Mouse (Mus musculus) lung, embryonic 15.5 days (tissue): ENCODE measurements at regions not wholly inside any gene's neighbourhood (a gene's known extent, or its start where the extent isn't known, plus 50 kb on each side); places are given as distances from the start of the nearest gene placed in this dataset.

Experiments
- ATAC-seq: fragments of 200-750 bp; cut with Nextera tagmentation; 2 replicates; pipeline ENCODE4 v1.8.0; 2017; ENCODE audit warnings: moderate number of reproducible peaks, borderline replicate concordance; ENCODE audit not compliant: low FRiP score, low TSS enrichment; ENCODE audit errors: extremely low read depth
- H3K27ac ChIP-seq: fragments of 300-500 bp; sonication (generic); 2 replicates; pipeline ENCODE4 v1.5.1; 2015; ENCODE audit warnings: moderate library complexity, mild to moderate bottlenecking, inconsistent platforms
- H3K27me3 ChIP-seq: fragments of 300-500 bp; sonication (generic); 2 replicates; pipeline ENCODE4 v1.6.1; 2015; ENCODE audit warnings: inconsistent platforms
- H3K36me3 ChIP-seq: fragments of 300-500 bp; sonication (generic); 2 replicates; pipeline ENCODE4 v1.6.1; 2015; ENCODE audit warnings: inconsistent platforms
- H3K4me1 ChIP-seq: fragments of 300-500 bp; sonication (generic); 2 replicates; pipeline ENCODE4 v1.6.1; 2015; ENCODE audit warnings: inconsistent platforms
- H3K4me2 ChIP-seq: fragments of 300-500 bp; sonication (generic); 2 replicates; pipeline ENCODE4 v1.6.1; 2015; ENCODE audit warnings: inconsistent platforms, mild to moderate bottlenecking, moderate library complexity
- H3K4me3 ChIP-seq: fragments of 300-500 bp; sonication (generic); 2 replicates; pipeline ENCODE4 v1.5.1; 2015; ENCODE audit warnings: mild to moderate bottlenecking, inconsistent platforms
- H3K9ac ChIP-seq: fragments of 300-500 bp; sonication (generic); 2 replicates; pipeline ENCODE4 v1.6.1; 2015; ENCODE audit warnings: inconsistent platforms
- H3K9me3 ChIP-seq: fragments of 300-500 bp; sonication (generic); 2 replicates; pipeline ENCODE4 v1.6.1; 2016; ENCODE audit warnings: inconsistent platforms
- WGBS: fragments of 180-500 bp; shearing (Covaris S2); methylation state at CpG from one replicate; pipeline ENCODE4 v1.1.7; 2015; 5-methylcytosine and 5-hydroxymethylcytosine counted together

DNA sequence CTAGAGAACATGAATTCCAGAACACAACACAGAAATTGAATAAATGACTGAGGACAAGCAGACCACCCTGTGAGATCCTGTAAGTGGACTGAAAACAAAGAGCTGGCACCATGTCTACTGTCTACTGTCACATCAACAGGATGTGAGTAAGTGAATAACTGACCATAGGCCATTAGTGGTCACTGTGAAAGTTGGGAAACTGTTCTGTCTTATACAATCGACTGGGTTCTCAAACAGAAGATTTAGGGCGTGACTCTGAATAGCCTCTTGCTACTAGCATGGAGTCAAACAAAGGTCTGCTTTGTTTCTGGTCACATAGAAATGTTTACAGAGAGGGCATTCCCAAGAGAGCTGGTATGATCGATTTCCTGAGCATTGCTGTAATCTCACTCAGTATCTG, 1387.9 kb downstream of the Defb40 start:
- H3K27ac ChIP-seq, result no peak overlapping the region
- H3K9ac ChIP-seq, result no peak overlapping the region
- H3K4me1 ChIP-seq, result no peaks in the 10 kb centered on the region
- no peaks in the 10 kb centered on the region for H3K36me3 ChIP-seq
- H3K4me3 ChIP-seq, result no peak overlapping the region
- no peak overlapping the region for H3K4me2 ChIP-seq
- no peaks in the 10 kb centered on the region for H3K27me3 ChIP-seq
- 47% methylated on average over 3 of the region's 3 CpGs for WGBS
- no peak for ATAC-seq
- H3K9me3 ChIP-seq, result no peaks in the 10 kb centered on the region

DNA sequence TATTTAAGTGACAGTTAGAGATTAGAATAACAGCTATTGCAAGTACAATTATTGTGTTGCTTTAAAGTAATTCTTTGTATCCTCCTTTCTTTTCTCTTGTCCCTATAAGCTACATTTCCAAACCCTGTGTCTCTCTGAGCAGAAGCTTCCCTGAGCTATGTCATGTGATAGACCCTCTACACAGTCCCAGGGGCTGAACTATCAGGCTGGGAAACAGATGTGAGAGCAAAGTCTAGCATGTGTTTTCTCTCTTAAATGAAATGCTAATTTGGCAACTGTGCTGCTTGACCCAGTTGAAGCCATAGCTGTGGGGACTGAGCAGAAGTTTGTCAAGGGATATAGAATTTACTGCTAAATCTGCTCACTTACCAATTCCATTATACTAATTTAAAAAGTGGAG, 1389.9 kb downstream of the Defb40 start:
- no peak overlapping the region for H3K9ac ChIP-seq
- no peak overlapping the region for H3K4me2 ChIP-seq
- no peaks in the 10 kb centered on the region for H3K27me3 ChIP-seq
- H3K4me3 ChIP-seq, result no peak overlapping the region
- H3K9me3 ChIP-seq, result no peaks in the 10 kb centered on the region
- ATAC-seq, result no peak
- H3K27ac ChIP-seq, result no peak overlapping the region
- H3K4me1 ChIP-seq, result no peaks in the 10 kb centered on the region
- H3K36me3 ChIP-seq, result no peaks in the 10 kb centered on the region

DNA sequence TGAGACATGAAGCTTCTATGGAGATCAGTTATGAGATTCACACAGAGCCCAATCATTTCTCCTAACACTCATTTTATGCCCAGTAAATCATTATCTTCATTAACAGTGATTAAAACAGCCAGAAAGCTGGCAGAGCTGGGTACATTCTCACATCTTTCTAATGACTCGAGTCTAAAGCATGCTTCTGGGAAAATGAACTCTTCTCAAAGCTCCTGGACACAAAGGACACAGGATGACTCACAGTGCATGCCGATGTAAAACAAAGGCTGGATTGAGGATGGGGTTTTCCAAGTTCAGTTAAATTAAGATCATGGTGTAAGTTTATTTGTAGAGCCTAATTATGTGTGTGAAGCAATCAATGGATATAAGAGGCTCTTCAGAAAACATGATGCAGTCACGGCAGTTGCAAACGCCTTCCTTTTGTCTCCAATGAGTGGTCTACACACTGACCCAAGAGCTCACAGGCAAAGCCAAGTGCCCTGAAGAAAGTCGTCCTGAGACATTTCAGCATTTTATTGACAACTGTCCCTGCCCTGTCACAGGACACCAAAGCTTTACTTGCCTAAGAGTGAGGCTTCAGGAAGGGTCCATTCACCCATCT, 1390.7 kb downstream of the Defb40 start:
- ATAC-seq, result no peak
- 71% methylated on average over 5 of the region's 5 CpGs for WGBS

More for the DNA sequence above, 1390.7 kb downstream of the Defb40 start:
- no peak overlapping the region for H3K9ac ChIP-seq
- no peak overlapping the region for H3K4me2 ChIP-seq
- no peak overlapping the region for H3K27ac ChIP-seq
- H3K4me3 ChIP-seq, result no peak overlapping the region
- no peaks in the 10 kb centered on the region for H3K4me1 ChIP-seq
- no peaks in the 10 kb centered on the region for H3K9me3 ChIP-seq
- no peaks in the 10 kb centered on the region for H3K36me3 ChIP-seq
- no peaks in the 10 kb centered on the region for H3K27me3 ChIP-seq
